Mouse (Mus musculus): ENCODE data around the gene Golga1. TPM values are rescaled to one million over a fixed set of nuclear protein-coding genes. Genes with fewer than 3 reads are reported as not detected.

Golga1 gene
- polyA plus RNA-seq, 1 experiment from 2014 or later, result 26.7 TPM

DNA sequence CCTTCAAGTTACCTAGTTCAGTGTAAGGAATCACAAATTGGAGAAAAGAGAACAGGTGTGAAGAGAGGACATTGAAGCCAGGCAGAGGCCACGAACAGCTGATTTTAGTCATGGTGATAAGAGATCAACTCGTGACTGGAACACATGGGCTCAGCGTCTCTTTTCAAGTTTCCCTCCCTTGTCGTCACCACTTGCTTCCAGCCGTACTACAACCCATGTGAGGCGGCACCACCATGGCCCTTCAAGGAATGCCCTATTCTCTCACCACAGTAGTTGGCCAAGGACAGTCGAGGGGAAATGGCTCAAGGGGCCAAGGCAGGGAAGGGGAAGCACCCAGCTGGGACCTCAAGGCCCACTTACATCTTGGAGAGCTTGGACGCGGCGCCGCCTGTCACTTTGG is 61.0 kb downstream of the Golga1 start:
- WGBS, result under 1% methylated on average over 11 of the region's 11 CpGs
- Histone ChIP-seq H3K27me3 (replicated peaks; ENCODE audit: control insufficient read depth, insufficient read depth, low read length) (no peaks in the 10 kb centered on the region), H3K4me3 (ENCODE audit: low read depth, low read length) (peak overlapping the region; percentile 67), H3K4me2 (replicated peaks; ENCODE audit: low read depth) (peak overlapping the region; percentile 87), H3K9ac (ENCODE audit: low read depth, low read length) (peak overlapping the region; percentile 72), H3K36me3 (ENCODE audit: control insufficient read depth, insufficient read depth) (peaks cover 38% of the 10 kb centered on the region; the same call in 1 of the 2 replicates), H3K9me3 (ENCODE audit: control insufficient read depth) (no peaks in the 10 kb centered on the region), H3K27ac (ENCODE audit: low read depth, low read length) (peak overlapping the region; percentile 83), H3K4me1 (replicated peaks; ENCODE audit: control insufficient read depth, insufficient read depth, low read length) (0 out of 2 replicates have a peak, but pooled peaks cover 8% of the 10 kb centered on the region)
- 0 out of 2 replicates have a peak, but pooled peaks have one; percentile 1 for ATAC-seq
- TF ChIP-seq CTCF (IDR thresholded peaks at IDR 0.05; ENCODE audit: low read depth), result no peak

- 0 out of 2 replicates have a peak overlapping the region, but pooled peaks have one; percentile 72 for H3K9ac ChIP-seq (ENCODE audit: low read depth, low read length)
- ATAC-seq, result no peak
- no peaks in the 10 kb centered on the region for H3K4me1 ChIP-seq (replicated peaks; ENCODE audit: control insufficient read depth, insufficient read depth, low read length)
- peak overlapping the region; percentile 67 for H3K4me3 ChIP-seq (ENCODE audit: low read depth, low read length)
- no peaks in the 10 kb centered on the region for H3K9me3 ChIP-seq (ENCODE audit: control insufficient read depth)
- H3K27ac ChIP-seq (ENCODE audit: low read depth, low read length), result no peak overlapping the region
- no peaks in the 10 kb centered on the region for H3K27me3 ChIP-seq (replicated peaks; ENCODE audit: control insufficient read depth, insufficient read depth, low read length)
- no peak for TF ChIP-seq CTCF (IDR thresholded peaks at IDR 0.05; ENCODE audit: low read depth)
- peak overlapping the region; percentile 87 for H3K4me2 ChIP-seq (replicated peaks; ENCODE audit: low read depth)
- WGBS, result 52% methylated on average over 5 of the region's 5 CpGs
- H3K36me3 ChIP-seq (ENCODE audit: control insufficient read depth, insufficient read depth), result peaks cover 38% of the 10 kb centered on the region; the same call in 1 of the 2 replicates
Measured at GRCm38 (mm10) chr2:39003512-39003911, 61.8 kb downstream of the Golga1 start.

- TF ChIP-seq CTCF (IDR thresholded peaks at IDR 0.05; ENCODE audit: low read depth), result no peak
- H3K4me2 ChIP-seq (replicated peaks; ENCODE audit: low read depth), result peak overlapping the region; percentile 87; the same call in 1 of the 2 replicates
- 0 out of 2 replicates have a peak overlapping the region, but pooled peaks have one; percentile 26 for H3K9ac ChIP-seq (ENCODE audit: low read depth, low read length)
- H3K4me3 ChIP-seq (ENCODE audit: low read depth, low read length), result peak overlapping the region; percentile 67; the same call in 1 of the 2 replicates
- H3K4me1 ChIP-seq (replicated peaks; ENCODE audit: control insufficient read depth, insufficient read depth, low read length), result no peaks in the 10 kb centered on the region
- H3K27ac ChIP-seq (ENCODE audit: low read depth, low read length), result no peak overlapping the region
- H3K27me3 ChIP-seq (replicated peaks; ENCODE audit: control insufficient read depth, insufficient read depth, low read length), result no peaks in the 10 kb centered on the region
- H3K36me3 ChIP-seq (ENCODE audit: control insufficient read depth, insufficient read depth), result peaks cover 38% of the 10 kb centered on the region; the same call in 1 of the 2 replicates
- 29% methylated on average over 8 of the region's 8 CpGs for WGBS
- ATAC-seq, result no peak
- H3K9me3 ChIP-seq (ENCODE audit: control insufficient read depth), result no peaks in the 10 kb centered on the region
Measured at GRCm38 (mm10) chr2:39003106-39003505, 62.2 kb downstream of the Golga1 start.

DNA sequence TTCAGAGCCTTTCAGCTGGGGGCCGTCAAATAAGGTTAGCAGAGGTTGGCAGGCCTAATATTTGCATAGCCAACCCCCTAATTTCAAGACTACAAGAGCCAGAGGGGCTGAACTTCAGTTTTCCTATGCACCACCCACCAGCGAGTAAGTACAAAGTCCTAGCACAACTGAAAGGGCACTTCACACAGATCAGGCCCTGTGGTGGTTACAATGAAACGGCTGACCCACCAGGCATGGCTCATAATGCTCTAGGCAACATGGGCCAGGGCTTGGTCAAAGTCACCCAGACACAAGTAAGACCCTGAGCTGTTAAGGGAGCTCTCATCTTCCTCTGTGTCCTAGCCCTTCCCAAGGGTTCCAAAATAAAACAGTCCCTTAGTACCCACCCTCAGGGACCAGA is 63.5 kb downstream of the Golga1 start:
- Histone ChIP-seq H3K4me1 (replicated peaks; ENCODE audit: control insufficient read depth, insufficient read depth, low read length) (no peaks in the 10 kb centered on the region; the same call in 1 of the 2 replicates), H3K9me3 (ENCODE audit: control insufficient read depth) (no peaks in the 10 kb centered on the region), H3K9ac (ENCODE audit: low read depth, low read length) (no peak overlapping the region), H3K4me2 (replicated peaks; ENCODE audit: low read depth) (no peak overlapping the region), H3K36me3 (ENCODE audit: control insufficient read depth, insufficient read depth) (peaks cover 38% of the 10 kb centered on the region; the same call in 1 of the 2 replicates), H3K27ac (ENCODE audit: low read depth, low read length) (no peak overlapping the region), H3K4me3 (ENCODE audit: low read depth, low read length) (no peak overlapping the region), H3K27me3 (replicated peaks; ENCODE audit: control insufficient read depth, insufficient read depth, low read length) (no peaks in the 10 kb centered on the region)
- ATAC-seq, result no peak
- WGBS, result 56% methylated on average over 3 of the region's 3 CpGs
- no peak for TF ChIP-seq CTCF (IDR thresholded peaks at IDR 0.05; ENCODE audit: low read depth)

DNA sequence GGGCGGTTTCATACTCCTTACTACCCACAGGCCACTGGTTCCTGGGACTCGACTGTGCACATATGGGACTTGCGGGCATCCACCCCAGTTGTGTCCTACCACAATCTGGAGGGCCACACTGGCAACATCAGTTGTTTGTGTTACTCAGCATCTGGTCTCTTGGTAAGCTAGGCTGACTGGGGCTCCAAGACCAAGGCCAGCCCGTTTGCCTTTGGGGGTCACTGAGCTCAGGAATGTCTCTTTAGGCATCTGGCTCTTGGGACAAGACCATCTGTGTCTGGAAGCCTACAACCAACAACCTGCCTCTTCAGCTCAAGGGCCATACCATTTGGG is 64.8 kb downstream of the Golga1 start:
- Histone ChIP-seq H3K27me3 (replicated peaks; ENCODE audit: control insufficient read depth, insufficient read depth, low read length) (no peaks in the 10 kb centered on the region), H3K9ac (ENCODE audit: low read depth, low read length) (no peak overlapping the region), H3K9me3 (ENCODE audit: control insufficient read depth) (no peaks in the 10 kb centered on the region), H3K4me1 (replicated peaks; ENCODE audit: control insufficient read depth, insufficient read depth, low read length) (no peaks in the 10 kb centered on the region; the same call in 1 of the 2 replicates), H3K4me3 (ENCODE audit: low read depth, low read length) (no peak overlapping the region), H3K36me3 (ENCODE audit: control insufficient read depth, insufficient read depth) (peaks cover 38% of the 10 kb centered on the region; the same call in 1 of the 2 replicates), H3K27ac (ENCODE audit: low read depth, low read length) (0 out of 2 replicates have a peak overlapping the region, but pooled peaks have one; percentile 28), H3K4me2 (replicated peaks; ENCODE audit: low read depth) (no peak overlapping the region)
- ATAC-seq, result no peak
- 76% methylated on average over 4 of the region's 4 CpGs for WGBS
- TF ChIP-seq CTCF (IDR thresholded peaks at IDR 0.05; ENCODE audit: low read depth), result no peak

DNA sequence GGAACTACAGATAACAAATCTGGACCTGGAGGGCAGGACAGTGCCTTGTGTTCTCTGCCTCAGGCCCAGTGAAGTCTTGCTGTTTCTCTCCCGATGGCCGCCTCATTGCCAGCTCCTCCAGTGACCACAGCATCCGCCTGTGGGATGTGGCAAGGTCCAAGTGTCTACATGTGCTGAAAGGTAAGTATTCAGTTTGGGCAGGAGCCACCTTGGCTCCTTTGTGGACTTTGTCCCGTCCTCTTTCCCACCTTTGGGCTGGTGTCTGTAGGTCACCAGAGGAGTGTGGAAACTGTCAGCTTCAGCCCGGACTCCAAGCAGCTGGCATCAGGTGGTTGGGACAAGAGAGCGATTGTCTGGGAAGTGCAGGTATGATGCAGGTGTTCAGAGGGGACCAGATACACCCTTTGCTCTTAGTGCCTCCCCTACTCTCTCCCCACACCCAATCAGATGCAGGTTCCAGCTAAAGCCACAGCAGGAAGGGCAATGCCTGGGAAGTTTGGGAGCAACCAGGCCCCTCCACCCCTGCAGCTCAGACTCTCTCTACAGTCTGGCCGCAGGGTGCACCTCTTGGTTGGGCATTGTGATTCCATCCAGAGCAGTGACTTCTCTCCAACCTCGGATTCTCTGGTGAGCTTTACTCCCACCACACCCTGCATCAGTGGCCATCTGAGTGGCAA is 65.3 kb downstream of the Golga1 start:
- 0 out of 2 replicates have a peak, but pooled peaks have one; percentile 8 for ATAC-seq
- Histone ChIP-seq H3K36me3 (ENCODE audit: control insufficient read depth, insufficient read depth) (peaks cover 38% of the 10 kb centered on the region; the same call in 1 of the 2 replicates), H3K9ac (ENCODE audit: low read depth, low read length) (no peak overlapping the region), H3K4me2 (replicated peaks; ENCODE audit: low read depth) (no peak overlapping the region), H3K9me3 (ENCODE audit: control insufficient read depth) (no peaks in the 10 kb centered on the region), H3K27ac (ENCODE audit: low read depth, low read length) (peak overlapping the region; percentile 28; the same call in 1 of the 2 replicates), H3K4me1 (replicated peaks; ENCODE audit: control insufficient read depth, insufficient read depth, low read length) (no peaks in the 10 kb centered on the region; the same call in 1 of the 2 replicates), H3K4me3 (ENCODE audit: low read depth, low read length) (no peak overlapping the region), H3K27me3 (replicated peaks; ENCODE audit: control insufficient read depth, insufficient read depth, low read length) (no peaks in the 10 kb centered on the region)
- no peak for TF ChIP-seq CTCF (IDR thresholded peaks at IDR 0.05; ENCODE audit: low read depth)
- WGBS, result 52% methylated on average over 8 of the region's 8 CpGs
